Mouse (Mus musculus) gonadal fat pad, adult 2 months (tissue): ENCODE data around the gene Gm10130. TPM values are rescaled to one million over a fixed set of nuclear protein-coding genes. Genes with fewer than 3 reads are reported as not detected.
"Not testable (repeated sequence)": the region's sequence is repeated elsewhere in the genome, so short reads cannot be mapped to it uniquely, and the experiment has no call there.

Experiments
- DNase-seq: peaks from one replicate; pipeline ENCODE4 v3.0.0-alpha.2; 2012; ENCODE audit warnings: low read depth
- polyA plus RNA-seq: library from polyadenylated mRNA; depleted of rRNA; stranded (reverse); fragments of >200 nt; gene quantifications from 2 replicates; pipeline ENCODE4 v1.2.3, GENCODE M21; 2012; rRNA removed

The Gm10130 gene
- not detected in 2 replicates for polyA plus RNA-seq

DNA sequence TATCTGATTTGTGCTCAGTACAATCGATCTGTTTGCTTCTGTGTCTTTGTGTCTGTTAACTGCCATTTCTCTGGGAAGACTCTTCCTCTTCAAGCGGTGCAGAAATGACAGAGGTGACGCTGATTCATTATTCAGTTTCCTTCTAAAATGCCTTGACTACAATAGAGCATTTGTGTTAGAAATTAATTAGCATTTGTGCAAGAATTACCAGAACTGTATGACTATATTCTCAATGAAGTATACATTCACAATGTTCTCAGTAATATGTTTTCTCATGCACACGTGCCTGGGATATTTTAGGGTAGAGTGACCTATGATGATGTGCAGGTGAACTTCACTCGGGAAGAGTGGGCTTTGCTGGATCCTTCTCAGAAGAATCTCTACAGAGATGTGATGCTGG lies at the start of gene Gm10130:
TSS of gene Gm10130 (plus strand) at position 301 of the 400 bp plus-strand sequence.
- no peak for DNase-seq

DNA sequence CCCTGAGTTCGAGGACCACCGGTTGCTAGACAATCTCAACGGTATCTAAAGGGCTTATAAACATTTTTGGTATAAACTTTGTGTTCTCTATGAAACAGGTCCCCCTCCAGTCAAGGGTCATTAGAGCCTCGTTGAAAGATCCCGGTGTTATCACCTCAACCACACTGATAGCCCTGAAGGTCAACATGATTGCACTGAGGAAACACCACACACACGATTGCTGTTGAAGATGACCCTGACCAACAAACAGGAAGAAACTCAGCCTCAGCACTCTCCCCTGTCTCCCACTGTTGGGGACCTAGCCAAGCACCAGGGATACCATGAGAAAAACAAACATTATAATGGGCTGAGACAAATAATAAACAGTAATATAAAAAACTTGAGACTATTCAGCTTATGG lies 29.8 kb upstream of the Gm10130 start:
- no peak for DNase-seq

DNA sequence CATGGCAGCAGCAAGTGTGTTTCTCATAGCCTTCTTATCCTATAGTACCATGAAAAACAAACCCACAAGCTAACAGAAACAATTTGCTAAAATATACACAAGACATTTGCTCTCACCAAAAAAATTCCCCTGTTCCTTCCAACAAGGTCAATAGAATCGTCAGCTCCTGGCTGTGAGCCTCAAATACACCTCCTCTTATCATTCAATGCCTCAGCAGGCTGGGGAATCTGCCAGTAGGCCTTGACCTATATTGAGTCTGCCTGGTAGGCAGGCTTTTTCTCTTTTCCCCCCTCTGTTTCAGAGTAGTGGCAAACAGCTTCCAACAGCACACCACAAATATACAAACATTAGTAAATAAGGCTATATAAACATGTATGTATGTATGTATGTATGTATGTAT lies 24.4 kb upstream of the Gm10130 start:
- DNase-seq: no peak

DNA sequence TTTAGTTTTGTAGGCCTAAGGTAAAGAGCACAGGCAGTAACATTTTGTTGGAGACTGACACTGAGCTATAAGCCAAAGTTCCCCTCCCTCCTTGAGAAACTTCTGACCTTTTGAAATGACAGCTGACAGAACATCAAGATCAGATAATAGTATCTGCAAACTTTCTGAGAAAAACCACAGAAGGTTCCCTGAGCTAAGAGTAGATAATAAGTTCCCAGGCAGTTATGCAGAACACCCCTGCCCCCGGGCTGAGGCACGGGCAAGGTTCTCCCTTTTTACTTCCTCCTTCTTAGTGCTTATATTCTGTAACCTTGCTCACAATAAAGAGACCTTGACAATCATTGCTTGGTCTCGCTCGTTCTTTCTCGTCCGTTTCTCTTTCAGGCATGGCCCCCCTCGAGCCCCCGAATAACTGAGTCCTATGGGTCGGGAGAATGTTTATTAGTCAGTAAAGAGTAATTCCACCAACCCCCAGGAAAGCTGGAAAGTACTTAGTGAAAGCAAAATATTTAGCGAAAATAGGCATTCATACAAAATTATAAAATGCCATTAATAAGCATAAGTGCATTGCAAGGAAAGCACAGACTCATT lies 16.2 kb upstream of the Gm10130 start:
- DNase-seq: no peak

DNA sequence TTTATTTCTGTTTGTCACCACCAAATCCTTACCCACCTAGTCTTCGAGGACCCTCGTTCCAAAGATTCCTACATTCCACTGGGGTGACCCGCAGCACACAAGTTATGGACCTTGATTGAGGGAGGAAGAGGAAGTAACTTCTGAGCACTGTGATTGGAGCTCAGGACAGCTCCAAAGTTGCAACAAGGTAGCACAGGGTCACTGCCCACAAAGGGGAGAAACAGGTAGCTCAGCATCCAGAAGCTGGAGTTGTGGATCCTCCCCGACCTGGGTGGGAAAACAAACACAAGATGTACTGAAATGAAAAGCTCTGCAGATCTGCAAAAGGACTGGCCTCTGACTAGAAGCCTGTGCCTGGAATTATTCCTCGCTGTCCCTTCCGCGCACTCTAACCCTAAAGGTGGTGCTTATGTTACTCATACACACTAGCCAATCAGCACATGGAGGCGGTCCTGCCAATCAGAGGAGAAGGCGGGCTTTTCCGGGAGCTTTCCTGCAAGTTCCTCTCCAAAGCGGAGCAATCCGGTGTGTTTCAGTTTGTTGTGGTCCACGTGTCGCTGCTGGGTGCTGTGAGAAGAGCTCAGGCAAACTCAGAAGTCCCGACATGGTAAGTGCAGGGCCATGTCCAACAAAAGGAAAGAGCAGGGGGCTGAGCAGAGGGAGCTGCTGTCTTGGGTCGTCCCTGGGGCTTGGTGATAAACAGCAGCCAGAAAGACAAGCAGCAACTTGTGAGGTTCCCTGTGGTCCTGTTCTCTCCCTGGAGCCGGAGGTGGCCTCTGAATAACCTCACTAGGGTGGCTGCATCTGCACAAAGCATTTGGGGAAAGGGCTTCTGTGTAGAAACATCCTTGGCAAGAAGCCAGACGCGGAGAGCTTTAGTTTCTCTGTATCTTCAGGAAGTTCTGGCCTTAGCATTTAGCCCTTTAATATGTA lies 12.3 kb upstream of the Gm10130 start:
- peak; percentile 63 for DNase-seq

DNA sequence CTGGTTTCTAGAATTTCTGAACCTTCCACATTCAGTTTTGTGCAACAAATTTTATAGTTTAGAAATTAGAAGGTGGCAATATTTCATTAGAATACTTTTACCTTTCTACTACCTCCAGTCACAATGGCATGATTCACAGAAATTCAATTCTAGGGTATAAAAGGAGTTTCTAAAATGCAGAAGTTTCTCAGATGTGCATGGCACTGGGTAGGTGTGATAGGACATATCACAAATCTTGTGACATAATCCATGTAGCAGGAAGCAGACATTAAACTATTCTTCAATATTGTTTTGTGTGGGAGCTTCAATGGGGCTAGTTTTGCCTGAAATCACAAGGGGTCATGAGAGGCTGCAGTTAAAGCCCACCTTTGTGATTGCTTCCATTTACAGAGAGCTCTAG lies 7.4 kb upstream of the Gm10130 start:
- DNase-seq: no peak

DNA sequence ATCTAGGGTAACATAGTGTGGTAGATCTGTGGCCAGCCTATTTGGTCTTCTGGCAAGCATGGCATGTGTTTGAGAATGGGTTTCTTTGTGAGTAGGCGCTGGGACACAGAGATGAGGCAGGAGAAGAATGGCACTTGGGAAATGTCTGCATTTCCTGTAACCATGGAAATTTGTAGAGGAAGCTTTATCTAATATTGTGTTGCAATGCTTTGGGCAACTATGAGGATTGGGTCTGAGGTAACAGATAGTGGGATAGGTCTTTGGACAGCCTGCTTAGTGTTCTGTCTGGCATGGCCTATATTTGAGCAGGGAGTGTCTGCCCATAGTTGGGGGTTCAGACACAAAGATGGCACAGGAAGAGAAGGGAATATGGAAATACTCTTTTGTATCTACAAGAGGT lies 4.5 kb upstream of the Gm10130 start:
- no peak for DNase-seq

DNA sequence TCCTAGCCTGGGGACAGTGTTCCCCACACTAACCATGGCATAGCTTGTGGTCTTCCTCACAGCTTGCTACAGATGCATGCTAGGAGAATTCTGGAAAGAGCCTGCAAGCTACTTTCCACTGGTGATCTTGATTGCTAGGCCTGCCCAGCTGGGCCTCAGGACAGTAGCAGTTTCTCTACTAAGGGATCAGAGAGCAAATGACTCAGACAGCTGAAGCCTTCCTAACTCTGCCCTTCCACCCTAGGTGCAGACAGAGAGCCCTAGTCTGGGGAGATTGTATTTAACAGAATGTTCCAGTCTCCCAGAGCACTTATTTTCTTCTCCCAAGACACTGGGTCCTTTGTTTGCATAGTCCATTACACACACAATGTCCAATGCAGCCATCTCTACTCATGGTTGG lies 33.6 kb downstream of the Gm10130 start:
- not testable (repeated sequence) for DNase-seq

DNA sequence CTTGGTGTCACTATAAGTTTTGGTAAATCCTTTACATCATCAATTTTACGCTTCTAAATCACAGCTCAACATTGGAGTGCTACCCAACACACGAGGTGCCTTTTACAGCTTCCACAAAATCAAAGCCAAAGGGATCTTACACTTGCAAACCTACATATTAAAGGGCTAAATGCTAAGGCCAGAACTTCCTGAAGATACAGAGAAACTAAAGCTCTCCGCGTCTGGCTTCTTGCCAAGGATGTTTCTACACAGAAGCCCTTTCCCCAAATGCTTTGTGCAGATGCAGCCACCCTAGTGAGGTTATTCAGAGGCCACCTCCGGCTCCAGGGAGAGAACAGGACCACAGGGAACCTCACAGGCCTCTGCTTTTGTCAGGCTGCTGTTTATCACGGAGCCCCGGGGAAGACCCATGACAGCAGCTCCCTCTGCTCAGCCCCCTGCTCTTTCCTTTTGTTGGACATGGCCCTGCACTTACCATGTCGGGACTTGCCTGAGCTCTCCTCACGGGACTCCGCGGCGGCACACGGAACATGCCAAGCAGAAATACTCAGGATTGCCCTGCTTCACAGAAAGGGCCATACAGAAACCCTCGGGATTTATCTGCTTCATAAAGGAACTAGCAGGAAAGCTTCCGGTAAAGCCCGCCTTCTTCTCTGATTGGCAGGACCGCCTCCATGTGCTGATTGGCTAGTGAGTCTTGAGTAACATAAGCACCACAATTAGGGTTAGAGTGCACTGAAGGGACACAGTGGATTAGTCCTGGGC lies 38.8 kb downstream of the Gm10130 start, which contains the start of gene 3300002I08Rik:
TSS of gene 3300002I08Rik (minus strand) at position 653 of the 765 bp plus-strand sequence.
- peak; percentile 82 for DNase-seq

DNA sequence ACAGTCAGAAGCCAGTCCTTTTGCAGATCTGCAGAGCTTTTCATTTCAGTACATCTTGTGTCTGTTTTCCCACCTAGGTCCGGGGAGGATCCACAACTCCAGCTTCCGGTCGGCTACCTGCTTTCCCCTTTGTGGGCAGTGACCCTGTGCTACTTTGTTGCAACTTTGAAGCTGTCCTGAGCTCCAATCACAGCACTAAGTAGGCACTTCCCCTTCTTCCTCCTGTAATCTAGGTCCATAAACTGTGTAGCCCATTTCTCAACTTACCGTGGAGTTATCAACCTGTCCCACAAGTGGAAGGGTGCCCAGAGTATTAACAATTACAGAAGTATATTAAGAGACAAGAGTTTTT lies 39.4 kb downstream of the Gm10130 start:
- no peak for DNase-seq

DNA sequence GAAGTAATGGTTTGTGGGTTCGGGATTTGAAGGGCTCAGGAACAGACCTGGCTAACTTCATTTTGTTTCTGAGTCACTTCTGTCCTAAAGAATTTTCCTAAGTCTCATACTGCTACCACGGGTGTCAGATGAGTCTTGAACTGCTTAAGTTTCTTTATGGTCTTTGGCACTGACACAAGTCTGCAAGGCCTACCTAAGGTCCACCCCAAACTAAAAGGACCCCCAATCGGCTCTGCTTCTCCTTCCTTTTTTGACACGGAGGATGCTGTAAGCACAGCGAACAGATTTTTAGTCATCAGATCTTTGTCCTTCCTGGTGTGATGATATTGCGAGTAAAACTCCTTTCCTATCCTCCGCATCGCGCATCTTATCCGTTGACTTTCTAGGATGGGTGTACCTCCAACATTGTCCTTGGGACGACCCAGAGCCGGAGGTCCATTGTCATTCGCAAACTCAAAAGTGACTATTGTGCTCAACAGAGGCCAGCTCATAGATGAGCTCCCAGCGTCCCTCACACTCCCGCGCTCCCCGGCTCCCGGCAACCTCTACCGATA lies 62.1 kb downstream of the Gm10130 start:
- not testable (repeated sequence) for DNase-seq

DNA sequence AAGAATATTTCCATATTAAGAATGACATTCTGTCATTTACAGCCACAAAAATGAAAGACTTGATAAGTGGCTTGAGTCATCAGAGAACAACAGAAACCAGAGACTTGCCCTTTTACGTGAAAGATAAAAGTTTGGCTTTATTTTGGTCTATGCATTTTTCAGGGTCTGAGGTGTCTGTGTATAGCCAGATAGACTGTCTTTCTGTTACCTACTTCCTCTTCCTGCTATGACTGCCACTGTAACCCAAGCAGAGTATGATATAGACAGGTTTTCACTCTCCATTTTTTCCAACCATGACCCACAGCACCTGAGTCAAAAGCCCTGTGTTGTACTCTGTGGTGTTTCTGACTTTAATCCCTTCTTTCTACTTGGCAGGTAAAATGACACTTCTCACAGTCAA lies 66.7 kb downstream of the Gm10130 start:
- no peak for DNase-seq

DNA sequence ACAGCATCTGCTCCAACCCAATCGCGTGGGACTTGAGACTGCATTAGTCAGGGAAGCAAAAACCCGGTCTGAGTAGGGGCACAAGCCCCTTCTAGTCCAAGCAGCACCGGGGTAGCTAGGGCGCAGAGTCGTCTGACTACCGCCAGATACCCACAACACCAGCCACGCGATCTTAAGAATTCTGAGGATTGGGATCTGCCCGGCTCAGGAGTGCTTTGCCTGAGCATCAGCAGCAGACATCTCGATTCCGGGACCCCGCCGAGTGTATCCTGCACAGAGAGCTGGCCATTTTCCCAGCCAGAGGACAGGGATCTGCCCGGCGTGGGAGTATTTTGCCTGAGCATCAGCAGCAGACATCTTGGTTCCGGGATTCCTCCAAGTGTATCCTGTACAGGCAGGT lies 88.6 kb downstream of the Gm10130 start:
- DNase-seq: not testable (repeated sequence)

Other genes with a start within 250 kb of the Gm10130 start
- gene Zfp120, start 187.0 kb upstream of the Gm10130 start, polyA plus RNA-seq: 2.2 and 2.5 TPM in 2 replicates
- not detected in 2 replicates for gene Gm10770, start 144.0 kb upstream of the Gm10130 start, polyA plus RNA-seq
- not detected in 2 replicates for gene Gm14139, start 141.9 kb upstream of the Gm10130 start, polyA plus RNA-seq
- 0.78 and 1.2 TPM in 2 replicates for gene Zfp937, start 105.6 kb upstream of the Gm10130 start, polyA plus RNA-seq
- 0.15 and 0.34 TPM in 2 replicates for gene Gm21994, start 68.1 kb upstream of the Gm10130 start, polyA plus RNA-seq
- not detected in 2 replicates for gene Gm14124, start 66.2 kb upstream of the Gm10130 start, polyA plus RNA-seq
- 2.6 and 2.7 TPM in 2 replicates for gene 3300002I08Rik, start 39.1 kb downstream of the Gm10130 start, polyA plus RNA-seq
- 0.41 and 0.43 TPM in 2 replicates for gene Zfp442, start 127.8 kb downstream of the Gm10130 start, polyA plus RNA-seq
- gene Zfp345, start 161.4 kb downstream of the Gm10130 start, polyA plus RNA-seq: not detected in 2 replicates
- gene Cst7, start 246.7 kb downstream of the Gm10130 start, polyA plus RNA-seq: 0.47 TPM in 2 replicates